Mouse (Mus musculus): ENCODE results near the gene Prkacb. TPM values are rescaled to one million over a fixed set of nuclear protein-coding genes. Genes with fewer than 3 reads are reported as not detected.

The Prkacb gene
- total RNA-seq, 2 experiments from 2014 or later = 92.4 to 99.7 TPM

DNA sequence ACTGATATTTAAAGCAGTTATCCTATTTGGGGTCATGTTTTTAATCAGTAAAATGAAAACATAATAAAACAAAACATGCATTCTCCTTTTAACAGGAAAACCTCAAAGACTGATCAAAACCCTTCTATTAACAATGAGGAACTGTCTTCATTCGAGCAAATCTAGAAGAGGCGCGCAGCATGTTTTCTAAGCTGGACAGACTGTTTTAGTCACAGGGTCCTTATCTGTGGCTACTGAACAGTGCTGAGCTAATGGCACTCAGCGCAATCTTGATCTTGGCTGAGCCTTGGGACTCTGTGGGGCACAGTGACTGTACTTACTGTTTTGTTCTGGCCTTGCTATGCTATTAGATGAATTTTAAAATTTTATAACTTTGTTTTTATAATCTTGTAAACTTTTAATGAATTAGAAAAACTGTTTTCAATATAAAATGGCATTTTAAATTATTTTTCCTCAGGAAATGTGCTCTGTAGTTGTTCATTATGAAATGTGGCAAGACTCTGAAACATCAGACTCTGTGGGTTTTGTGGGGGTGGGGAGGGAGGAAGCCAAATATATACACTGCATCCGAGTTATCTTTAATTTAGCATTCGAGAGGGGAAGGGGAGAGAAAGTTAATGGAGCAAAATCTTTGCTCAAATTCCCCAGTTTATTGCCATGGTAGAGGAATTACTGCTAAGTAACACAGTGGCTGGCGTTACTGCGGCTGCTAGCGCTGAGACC, 77.7 kb downstream of the Prkacb start:
- no peak for DNase-seq
- intact Hi-C loops (cut with DNase I) = loop anchor here (5.0 kb wide), 1 partner anchor 168 kb away; no protein-coding TSS in a partner anchor

DNA sequence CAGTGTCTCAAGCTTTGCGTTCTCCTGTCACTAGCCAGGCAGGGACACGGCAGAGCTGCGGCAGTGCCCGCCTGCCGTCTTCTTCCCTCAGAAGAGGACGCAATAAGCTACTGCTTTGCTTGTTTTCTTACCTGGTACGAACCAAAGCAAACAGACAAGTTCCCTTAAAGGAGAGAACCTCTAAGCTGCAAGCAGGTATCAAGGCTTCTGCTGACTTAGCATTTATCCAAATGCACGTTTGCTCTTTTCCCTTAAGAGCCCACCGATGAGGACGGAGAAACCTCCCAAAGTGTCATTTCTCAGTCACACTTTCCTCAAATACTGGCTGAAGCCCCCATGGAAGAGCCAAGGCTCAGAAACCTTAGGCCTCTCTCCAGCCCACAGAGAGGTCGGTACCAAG, 81.3 kb downstream of the Prkacb start:
- intact Hi-C loops (cut with DNase I) = no loop called here
- DNase-seq = no peak

DNA sequence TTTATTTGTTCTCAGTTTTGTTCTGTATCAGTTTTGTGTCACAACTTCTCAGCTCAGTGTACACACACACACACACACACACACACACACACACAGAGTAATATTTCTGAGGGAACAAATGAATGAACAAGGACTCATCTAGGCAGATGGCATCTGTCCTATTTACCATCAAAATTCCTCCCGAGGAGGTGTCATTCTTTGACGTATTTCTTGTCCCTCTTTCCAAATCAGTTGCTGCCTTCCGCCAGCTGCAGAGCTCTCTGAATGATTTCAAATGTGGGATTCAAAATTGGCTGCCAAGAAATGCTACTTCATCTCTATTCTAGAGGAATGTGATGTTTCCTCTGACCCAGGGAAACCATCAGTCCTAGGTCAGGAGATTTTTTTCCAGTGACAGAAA, 89.8 kb downstream of the Prkacb start:
- intact Hi-C loops (cut with DNase I) = no loop called here

DNA sequence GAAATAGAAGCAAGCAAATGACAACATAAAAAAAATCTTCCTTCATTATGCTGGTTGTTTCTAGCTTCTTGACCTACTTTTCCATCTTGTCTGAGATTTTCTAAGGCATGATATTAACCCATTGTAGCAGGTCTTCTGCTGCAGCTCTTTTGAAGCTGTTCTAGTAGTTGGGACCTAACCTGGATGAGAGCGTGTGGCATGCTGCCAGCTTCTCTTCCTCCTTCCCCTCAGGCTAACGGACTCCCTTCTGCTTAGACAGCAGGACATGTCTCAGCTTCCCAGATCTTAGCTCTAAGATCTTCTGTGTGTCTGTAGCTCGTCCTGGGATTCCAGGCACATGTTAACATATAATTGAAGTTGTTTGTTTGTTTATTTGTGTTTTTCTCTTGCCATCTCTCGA, 93.1 kb downstream of the Prkacb start:
- no peak for DNase-seq
- intact Hi-C loops (cut with DNase I) = no loop called here

More for the DNA sequence above, 89.8 kb downstream of the Prkacb start:
- DNase-seq = peak in 1 of 2 experiments; percentile 18

DNA sequence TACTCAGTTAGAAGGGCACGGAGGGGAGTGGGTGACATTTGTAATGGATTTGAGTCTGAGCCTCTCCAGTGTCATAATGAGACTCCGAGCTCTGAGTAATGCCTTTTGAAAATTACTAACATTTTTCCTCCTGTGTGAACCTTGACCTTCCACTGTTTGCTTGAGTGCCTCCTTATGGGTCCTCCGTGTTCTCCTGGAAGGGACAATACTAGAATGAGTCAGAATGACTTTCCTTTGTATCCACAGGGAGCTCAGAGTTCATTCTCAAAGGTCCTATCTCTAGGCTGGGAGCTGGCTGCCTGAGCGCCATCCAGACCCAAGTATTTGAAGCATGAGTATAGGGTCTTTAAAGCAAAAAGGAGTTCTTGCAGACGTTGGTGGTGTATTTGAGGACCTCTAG, 94.5 kb downstream of the Prkacb start:
- no peak for DNase-seq
- intact Hi-C loops (cut with DNase I) = no loop called here

DNA sequence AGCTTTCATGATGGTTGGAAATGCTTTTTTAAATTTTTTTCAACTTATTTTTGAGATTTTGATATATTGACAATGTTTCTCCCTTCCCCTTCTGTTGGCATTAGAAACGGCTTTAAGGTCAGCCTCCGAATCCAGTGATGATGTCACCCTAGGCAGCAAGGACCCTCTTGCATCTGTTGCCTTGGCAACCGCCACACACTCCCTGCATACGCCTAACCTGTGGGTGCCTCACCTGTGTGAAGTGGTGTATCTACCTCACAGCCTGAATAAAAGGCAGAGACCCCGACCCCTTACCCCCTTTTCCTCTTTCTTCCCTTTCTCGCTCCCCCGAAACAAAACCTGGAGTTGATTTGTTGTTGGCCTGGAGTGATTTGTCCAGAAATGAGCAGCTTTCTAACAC, 100.5 kb downstream of the Prkacb start:
- intact Hi-C loops (cut with DNase I) = no loop called here
- no peak for DNase-seq

DNA sequence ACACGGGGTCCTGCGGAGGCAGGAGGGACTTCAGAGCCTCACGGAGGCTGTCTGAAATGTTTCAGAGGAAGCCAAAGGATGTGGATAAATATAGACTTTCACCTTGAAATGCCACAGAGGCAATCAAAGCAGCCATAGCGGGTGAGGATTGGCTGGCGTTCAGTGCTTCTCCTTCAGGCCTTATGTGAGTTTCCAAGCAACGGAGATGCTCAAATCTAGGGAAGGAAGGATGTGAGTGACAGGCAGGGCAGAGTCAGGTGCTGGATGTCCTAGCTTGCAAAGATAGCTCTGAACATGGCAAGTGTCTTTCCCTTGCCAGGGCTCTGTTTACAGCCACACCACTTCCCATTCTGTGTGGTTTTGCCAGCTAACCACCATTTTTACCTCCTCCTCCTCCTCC, 101.2 kb downstream of the Prkacb start:
- intact Hi-C loops (cut with DNase I) = no loop called here
- no peak for DNase-seq

DNA sequence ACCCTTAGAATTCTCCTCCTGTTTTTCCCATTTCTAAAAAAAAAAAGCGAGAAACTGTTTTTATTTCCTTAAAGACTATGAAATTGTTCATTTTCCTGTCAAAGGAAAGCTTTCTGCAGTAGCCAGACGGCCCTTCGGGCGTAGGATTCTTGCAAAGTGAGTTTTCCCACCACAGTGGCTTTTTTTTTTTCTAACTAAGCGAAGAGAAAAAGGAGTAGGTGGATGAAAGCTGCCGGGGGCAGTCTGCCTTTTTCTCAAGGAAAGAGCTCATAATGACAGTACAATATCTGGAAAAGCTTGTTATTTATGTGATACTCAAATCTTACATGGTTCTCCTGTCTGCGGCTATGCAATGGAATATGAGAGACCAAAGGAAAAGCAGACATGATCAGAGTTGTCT, 101.7 kb downstream of the Prkacb start:
- no peak for DNase-seq
- intact Hi-C loops (cut with DNase I) = no loop called here

DNA sequence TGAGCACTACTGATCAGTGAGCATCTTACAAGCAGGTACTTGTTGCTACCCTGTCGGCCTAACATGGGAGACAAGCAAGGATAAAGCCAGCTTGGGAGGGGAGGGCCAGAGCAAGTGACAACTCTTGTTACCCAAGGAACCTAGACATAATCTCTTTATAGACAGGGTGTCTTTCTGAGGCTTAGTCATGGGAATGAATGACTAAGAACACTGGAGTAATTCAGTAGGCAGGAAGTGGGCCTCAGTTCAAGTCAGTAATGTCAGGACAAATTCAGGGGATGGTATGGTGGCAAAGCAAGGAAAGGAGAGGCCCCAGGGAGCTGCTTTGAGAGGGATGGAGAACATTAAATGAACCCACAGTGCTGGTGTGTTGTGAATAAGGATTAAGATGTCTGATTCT, 103.7 kb downstream of the Prkacb start:
- no peak for DNase-seq
- intact Hi-C loops (cut with DNase I) = no loop called here

DNA sequence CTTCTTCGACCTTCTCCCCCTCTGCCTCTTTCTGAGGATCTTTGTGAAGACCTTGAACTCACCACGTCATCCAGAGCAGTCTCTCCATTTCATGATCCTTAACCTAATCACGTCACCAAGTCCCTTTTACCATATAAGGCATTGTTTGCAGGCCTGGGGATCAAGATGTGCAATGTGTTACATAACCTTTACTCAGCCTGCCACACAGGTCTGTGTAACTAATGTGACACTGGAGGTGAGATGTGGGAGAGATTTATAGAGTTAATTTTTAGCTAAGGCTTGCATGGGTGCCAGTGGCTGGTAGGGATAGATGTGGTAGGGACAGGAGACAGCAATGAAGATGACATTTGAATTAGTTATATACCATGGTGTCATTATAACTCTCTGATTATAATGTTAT, 104.4 kb downstream of the Prkacb start:
- intact Hi-C loops (cut with DNase I) = no loop called here
- no peak for DNase-seq

DNA sequence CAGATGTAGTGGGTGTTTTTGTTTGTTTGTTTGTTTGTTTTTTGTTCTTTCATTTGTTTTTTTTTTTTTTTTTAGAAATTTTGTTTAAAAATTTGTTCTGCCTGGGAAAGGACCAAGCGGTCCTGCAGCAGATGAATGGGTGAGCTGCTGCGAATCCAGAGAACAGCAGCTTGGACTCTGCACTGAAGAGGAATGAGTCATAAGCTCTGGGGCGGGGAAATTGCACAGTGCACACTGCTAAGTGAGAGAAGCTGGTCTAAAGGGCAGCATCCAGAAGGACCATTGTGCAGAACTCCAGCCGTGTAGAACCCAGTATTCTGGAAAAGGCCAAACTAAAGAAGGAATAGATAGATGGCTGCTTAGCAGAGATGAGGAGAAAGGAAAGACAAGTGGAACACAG, 108.7 kb downstream of the Prkacb start:
- intact Hi-C loops (cut with DNase I) = no loop called here
- DNase-seq = no peak

DNA sequence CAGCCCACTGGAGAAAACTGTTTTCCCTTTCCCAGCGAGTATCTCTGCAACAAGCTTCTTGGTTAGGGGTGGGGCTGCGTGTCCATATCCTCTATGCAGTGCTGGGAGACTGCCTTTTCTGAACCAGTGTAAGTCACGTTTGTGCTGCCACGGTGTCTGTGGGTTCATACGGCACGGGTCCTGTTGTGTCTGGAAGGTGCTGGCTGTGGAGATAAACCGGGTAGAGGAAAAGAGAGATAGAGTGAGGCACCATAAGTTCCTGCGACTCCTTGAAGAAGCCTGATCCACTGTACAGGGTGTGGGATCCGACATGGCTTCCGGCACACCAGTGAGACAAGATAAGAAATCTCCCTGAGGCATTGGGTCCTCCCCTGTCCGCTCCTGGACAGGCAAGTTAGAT, 112.7 kb downstream of the Prkacb start:
- peak; percentile 9 to 19 for DNase-seq
- intact Hi-C loops (cut with DNase I) = no loop called here

DNA sequence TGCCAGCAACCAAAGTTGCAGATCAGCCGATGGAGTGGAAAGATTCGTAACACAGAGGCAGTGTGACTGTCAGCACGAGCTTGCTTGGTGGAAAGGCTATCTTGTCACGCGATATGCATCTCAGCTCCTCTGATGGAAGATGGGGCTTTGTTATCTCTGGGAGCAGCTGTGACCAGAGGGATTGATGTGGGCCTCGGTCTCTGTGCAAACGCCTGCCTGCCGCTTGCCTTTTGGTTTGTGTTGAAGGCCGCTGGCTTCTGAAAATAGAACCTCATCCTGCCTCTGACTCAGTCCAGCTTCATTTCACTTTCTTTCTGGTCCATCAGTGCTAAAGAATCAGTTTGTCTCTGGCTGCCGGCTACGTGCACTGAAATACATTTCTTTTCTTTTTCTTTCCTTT, 113.8 kb downstream of the Prkacb start:
- DNase-seq = peak in 1 of 2 experiments; percentile 10
- intact Hi-C loops (cut with DNase I) = no loop called here

DNA sequence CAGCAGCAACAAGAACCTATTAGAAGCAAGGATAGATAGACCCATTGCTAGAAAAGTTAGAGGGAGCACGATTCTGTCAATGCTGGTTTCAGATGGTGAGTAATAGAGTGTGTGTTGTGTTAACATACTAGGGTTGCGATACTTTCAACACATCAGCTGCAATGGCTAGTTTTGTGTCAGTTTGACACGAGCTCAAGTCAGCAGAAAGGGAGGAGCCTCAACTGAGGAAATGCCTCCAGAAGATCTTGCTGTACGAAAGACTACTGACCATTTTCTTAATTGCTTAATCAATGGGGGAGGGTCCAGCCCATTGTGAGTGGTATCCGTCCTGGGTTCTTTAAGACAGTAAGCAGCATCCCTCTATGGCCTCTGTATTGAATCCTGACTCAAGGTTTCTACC, 120.2 kb downstream of the Prkacb start:
- no peak for DNase-seq
- intact Hi-C loops (cut with DNase I) = no loop called here

DNA sequence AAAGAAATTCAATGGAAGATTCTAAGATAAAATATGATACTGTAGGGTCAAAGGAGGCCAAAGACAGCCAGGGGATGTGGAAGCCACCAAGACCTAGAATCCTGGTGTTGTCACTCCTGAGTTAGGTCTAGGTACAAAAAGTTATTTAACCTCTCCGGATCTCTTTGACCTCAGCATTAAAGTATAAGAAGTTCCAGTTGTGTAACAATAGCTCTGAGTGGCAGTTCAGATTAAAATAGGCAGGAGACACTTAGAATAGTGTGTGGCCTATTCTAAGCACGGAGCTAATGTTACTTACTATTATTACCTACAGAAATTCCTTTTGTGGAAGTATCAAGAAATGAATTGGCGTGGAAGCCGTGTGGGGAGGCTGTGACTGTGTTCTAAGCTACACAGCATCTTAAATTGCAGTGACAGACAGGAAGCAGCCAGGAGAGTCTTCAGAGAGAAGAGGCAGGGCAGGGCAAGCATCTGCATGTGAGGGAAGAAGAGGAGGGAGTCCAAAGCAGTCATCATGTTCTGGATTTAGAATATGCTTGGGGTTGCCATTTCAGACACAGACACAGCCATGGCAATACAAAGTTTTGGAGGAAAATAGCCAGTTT, 125.6 kb downstream of the Prkacb start:
- intact Hi-C loops (cut with DNase I) = loop anchor here (5.0 kb wide), 1 partner anchor 95 kb away; no protein-coding TSS in a partner anchor
- peak in 1 of 2 experiments; percentile 12 for DNase-seq

DNA sequence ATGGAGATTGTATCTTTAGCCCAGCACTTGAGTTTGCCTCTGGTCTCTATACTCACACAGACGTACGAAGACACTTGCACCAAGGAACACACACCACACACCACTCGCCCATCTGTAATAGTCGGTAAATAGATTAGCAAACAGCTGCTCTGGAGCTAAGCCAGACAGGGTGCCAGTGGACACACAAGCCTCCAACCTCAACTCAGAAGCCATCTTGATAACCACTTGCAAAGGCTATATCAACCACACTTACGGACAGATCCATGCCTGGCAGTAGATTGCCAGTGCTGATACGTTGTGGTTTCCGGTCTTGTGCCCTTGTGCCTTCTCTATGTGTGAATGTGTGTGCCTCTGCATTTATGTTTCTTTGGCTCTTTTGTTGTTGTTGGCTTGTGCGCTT, 126.4 kb downstream of the Prkacb start:
- no peak for DNase-seq
- intact Hi-C loops (cut with DNase I) = loop anchor here (5.0 kb wide), 1 partner anchor 96 kb away; no protein-coding TSS in a partner anchor

DNA sequence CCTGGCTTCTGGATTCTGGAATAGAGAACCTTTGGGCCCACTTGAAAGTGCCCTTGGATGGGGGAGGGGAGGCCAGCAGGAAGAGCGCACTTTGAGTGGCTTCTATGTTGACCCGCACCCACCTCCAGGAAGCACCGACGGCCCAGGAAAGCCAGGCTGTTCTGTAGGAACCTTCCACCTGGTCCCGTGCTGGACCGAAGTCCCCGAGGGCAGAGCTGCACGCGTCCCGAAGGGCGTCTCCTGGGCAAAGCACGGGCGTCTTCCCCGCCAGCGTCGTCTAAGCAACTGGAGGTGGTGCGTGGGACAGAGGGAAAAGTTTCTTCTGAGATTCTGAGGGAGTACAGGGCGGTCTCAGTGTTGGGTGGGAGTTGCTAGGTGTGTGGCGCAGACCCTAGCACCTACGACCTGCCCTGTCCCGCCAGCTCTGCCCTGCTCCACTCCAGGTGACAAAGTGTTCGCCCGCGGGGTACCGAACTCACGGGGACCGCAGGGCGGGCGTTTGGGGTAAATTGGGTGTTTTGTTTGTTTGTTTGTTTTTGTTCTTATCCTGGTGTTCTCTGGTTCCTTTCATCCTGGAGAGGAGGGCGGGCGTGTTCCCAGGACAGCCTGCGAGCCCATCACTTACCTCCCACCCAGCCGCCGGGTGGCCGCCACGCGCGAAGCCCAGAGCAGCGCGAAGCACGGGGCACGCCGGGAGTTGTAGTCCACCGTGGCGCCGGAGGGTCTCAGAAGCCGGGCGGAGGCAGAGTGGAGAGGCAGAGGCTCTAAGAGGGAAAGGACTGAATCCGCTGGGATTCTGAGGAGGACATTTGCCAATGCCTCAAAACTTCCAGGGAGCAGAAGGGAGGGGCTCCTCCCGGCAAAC, 127.7 kb downstream of the Prkacb start, which contains the start of gene Samd13:
Gene Samd13, minus strand, starts transcription at position 782 of the 865 bp plus-strand sequence.
- intact Hi-C loops (cut with DNase I) = loop anchor here (5.0 kb wide), 2 partner anchors 97 to 118 kb away; no protein-coding TSS in a partner anchor
- DNase-seq = peak; percentile 78 to 82

DNA sequence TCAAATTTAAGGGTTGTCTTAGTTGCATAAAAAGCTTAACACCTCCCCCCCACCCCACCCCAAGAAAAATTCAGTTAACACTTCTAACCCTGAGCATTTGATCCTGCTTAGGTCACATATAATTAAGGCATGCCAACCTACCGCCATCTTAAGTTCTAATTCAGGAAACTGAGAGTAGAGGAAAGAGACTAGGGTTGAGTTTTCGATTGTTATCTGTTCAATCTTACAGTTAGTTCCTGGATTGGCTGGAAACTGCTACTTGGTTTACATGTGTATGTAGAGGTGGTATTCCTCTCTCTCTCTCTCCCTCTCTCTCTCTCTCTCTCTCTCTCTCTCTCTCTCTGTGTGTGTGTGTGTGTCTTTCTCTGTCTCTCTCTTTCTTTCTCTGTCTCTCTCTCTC, 129.7 kb downstream of the Prkacb start:
- intact Hi-C loops (cut with DNase I) = loop anchor here (5.0 kb wide), 1 partner anchor 116 kb away; no protein-coding TSS in a partner anchor
- no peak for DNase-seq

DNA sequence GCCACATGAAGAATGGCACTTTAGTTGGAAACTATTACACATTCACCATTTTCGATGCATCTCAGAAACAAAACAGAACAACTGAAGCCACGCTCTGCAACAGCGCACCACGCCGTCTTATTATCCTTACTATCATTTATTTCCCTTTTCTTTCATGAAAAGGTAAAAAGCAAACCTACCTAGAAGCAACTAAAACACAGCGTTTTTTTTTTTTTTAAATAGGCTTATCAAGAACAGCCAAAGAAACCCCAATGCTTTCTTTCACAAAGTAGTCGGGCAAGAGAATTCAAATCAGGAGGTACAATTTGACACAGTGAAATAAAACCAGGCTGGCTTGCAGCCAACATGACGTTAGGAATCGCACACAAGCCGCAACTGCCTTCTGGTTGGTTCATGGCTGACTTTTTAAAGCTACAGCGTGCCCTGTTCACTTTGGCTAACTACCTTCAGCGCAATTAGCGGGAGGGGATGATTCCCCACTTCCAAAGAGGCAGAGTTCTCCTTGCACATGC, 130.6 kb downstream of the Prkacb start:
- intact Hi-C loops (cut with DNase I) = loop anchor here (5.0 kb wide), 1 partner anchor 115 kb away; no protein-coding TSS in a partner anchor
- peak; percentile 77 to 82 for DNase-seq

DNA sequence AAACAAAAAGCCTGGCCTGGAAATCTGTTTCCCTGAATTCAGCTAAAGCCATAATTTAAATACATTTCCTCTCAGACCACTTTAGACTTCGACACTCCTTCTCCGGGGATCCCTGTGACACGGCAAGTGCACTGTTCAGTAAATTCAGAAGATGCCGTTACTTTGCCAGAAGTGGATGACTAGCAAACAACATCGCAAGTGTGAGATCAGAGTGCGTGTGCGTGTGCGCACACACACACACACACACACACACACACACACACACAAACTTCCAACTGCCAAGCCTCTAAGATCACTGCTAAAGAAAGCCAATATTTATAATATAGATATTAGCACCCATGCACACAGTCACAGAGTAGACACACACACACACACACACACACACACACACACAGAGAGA, 131.1 kb downstream of the Prkacb start:
- intact Hi-C loops (cut with DNase I) = loop anchor here (5.0 kb wide), 1 partner anchor 114 kb away; no protein-coding TSS in a partner anchor

DNA sequence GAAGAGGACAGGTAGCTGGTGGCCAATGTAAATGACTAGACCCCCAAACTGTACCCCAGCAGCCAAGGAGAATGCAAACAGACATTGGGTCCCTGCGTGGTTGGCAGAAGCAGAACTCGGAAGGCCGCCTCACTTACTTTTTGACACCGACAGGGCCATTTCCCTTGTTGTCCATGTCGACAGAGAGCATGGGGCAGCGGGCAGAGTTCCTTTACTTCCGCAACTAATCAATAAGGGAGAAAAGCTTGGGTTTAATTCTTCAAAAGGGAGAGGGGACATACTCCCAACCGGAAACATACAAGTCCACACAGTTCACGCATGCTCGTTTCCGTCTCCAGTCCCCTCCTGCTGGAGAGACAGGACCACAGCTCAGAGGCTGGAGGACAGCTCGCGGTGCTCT, 132.2 kb downstream of the Prkacb start:
- intact Hi-C loops (cut with DNase I) = loop anchor here (5.0 kb wide), 1 partner anchor 113 kb away; no protein-coding TSS in a partner anchor
- DNase-seq = no peak

More for the DNA sequence above, 131.1 kb downstream of the Prkacb start:
- DNase-seq = peak in 1 of 2 experiments; percentile 29

Data from heart, postnatal 10 days (tissue).